Mouse (Mus musculus) adrenal gland, adult 8-10 months (tissue): ENCODE data around the gene Shisa8. TPM values are rescaled to one million over a fixed set of nuclear protein-coding genes. Genes with fewer than 3 reads are reported as not detected.

ENCODE experiments used
- DNase-seq: peaks from one replicate; pipeline ENCODE4 v3.0.0; 2022
- total RNA-seq, 4 experiments: library from RNA; stranded (reverse); gene quantifications; 2 replicates each; pipeline ENCODE4 v1.2.4; 2022

Gene Shisa8
- total RNA-seq, 4 experiments from 2014 or later: 0.14 to 0.24 (median 0.17) TPM; not detected in 1

GRCm38 (mm10) chr15:82170437-82171377 lies 41.9 kb downstream of the Shisa8 start:
- no peak for DNase-seq

- DNase-seq: no peak
Observed at GRCm38 (mm10) chr15:82169671-82170070, 42.9 kb downstream of the Shisa8 start.

GRCm38 (mm10) chr15:82167201-82168168 lies 45.1 kb downstream of the Shisa8 start:
- DNase-seq: no peak

- no peak for DNase-seq
Observed at GRCm38 (mm10) chr15:82166240-82167100, 46.1 kb downstream of the Shisa8 start.

- DNase-seq: peak; percentile 49
Observed at GRCm38 (mm10) chr15:82165332-82166239, 47.0 kb downstream of the Shisa8 start.

GRCm38 (mm10) chr15:82164496-82164895 lies 48.1 kb downstream of the Shisa8 start:
- DNase-seq: no peak

GRCm38 (mm10) chr15:82164061-82164399 lies 48.6 kb downstream of the Shisa8 start:
- no peak for DNase-seq

- no peak for DNase-seq
Observed at GRCm38 (mm10) chr15:82163356-82164060, 49.1 kb downstream of the Shisa8 start.

- no peak for DNase-seq
Observed at GRCm38 (mm10) chr15:82161965-82162600, 50.5 kb downstream of the Shisa8 start.

GRCm38 (mm10) chr15:82160731-82161640 lies 51.6 kb downstream of the Shisa8 start:
- DNase-seq: no peak

- no peak for DNase-seq
Observed at GRCm38 (mm10) chr15:82159471-82159870, 53.1 kb downstream of the Shisa8 start.

- DNase-seq: no peak
Observed at GRCm38 (mm10) chr15:82158243-82159035, 54.2 kb downstream of the Shisa8 start.

- no peak for DNase-seq
Observed at GRCm38 (mm10) chr15:82156902-82157301, 55.7 kb downstream of the Shisa8 start.

- DNase-seq: no peak
Observed at GRCm38 (mm10) chr15:82156298-82156697, 56.3 kb downstream of the Shisa8 start.
